Mouse (Mus musculus): ENCODE measurements around the gene Nrxn2. TPM values are rescaled to one million over a fixed set of nuclear protein-coding genes. Genes with fewer than 3 reads are reported as not detected.

The Nrxn2 gene
- polyA plus RNA-seq, 2 experiments, result 2.6 to 3.6 TPM

- Histone ChIP-seq H3K9me3 (ENCODE audit: control insufficient read depth, low read length) (no peaks in the 10 kb centered on the region), H3K36me3 (ENCODE audit: control insufficient read depth, insufficient read depth, low read length) (no peaks in the 10 kb centered on the region), H3K4me3 (replicated peaks; ENCODE audit: low read length) (no peak overlapping the region), H3K27ac (replicated peaks; ENCODE audit: low read depth, low read length) (no peak overlapping the region), H3K4me2 (replicated peaks; ENCODE audit: low read depth, low read length, severe bottlenecking) (no peak overlapping the region), H3K4me1 (ENCODE audit: control insufficient read depth, insufficient read depth, low read length) (no peaks in the 10 kb centered on the region), H3K27me3 (ENCODE audit: control insufficient read depth, insufficient read depth, low read length) (peaks cover 17% of the 10 kb centered on the region), H3K9ac (ENCODE audit: low read depth, low read length, severe bottlenecking) (no peak overlapping the region)
- no peak for TF ChIP-seq POLR2A (IDR thresholded peaks at IDR 0.05; ENCODE audit: borderline replicate concordance, extremely low read depth, insufficient read depth, insufficient read length)
- 53% methylated on average over 6 of the region's 6 CpGs for WGBS
- ATAC-seq (ENCODE audit: low FRiP score, low read depth) (no peak), DNase-seq (ENCODE audit: low spot score) (no peak)
Measured at GRCm38 (mm10) chr19:6514940-6515339, 96.4 kb downstream of the Nrxn2 start.

DNA sequence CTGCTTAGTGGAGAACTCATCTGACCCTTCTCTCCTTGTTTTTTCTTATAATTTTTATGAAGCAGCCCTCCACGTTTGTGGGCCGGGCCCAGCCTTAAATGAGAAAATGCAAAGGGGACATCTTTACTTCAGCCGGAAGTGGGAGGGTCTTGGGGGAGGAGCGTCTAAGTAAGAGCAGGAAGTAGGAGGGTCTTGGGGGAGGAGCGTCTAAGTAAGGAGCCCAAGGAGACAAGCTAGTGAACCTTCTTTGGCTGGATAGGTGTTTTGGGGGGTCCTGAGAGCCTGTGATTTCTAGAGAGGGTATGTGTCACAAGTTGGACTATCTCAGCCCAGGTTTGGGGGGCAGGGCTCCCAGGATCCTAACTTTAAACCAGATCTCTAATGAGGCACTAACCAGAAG, 96.9 kb downstream of the Nrxn2 start:
- ATAC-seq (ENCODE audit: low FRiP score, low read depth) (no peak), DNase-seq (ENCODE audit: low spot score) (no peak)
- Histone ChIP-seq H3K4me1 (ENCODE audit: control insufficient read depth, insufficient read depth, low read length) (no peaks in the 10 kb centered on the region), H3K27ac (replicated peaks; ENCODE audit: low read depth, low read length) (no peak overlapping the region), H3K4me2 (replicated peaks; ENCODE audit: low read depth, low read length, severe bottlenecking) (no peak overlapping the region), H3K27me3 (ENCODE audit: control insufficient read depth, insufficient read depth, low read length) (peaks cover 17% of the 10 kb centered on the region), H3K36me3 (ENCODE audit: control insufficient read depth, insufficient read depth, low read length) (no peaks in the 10 kb centered on the region), H3K4me3 (replicated peaks; ENCODE audit: low read length) (no peak overlapping the region), H3K9me3 (ENCODE audit: control insufficient read depth, low read length) (no peaks in the 10 kb centered on the region), H3K9ac (ENCODE audit: low read depth, low read length, severe bottlenecking) (no peak overlapping the region)
- no peak for TF ChIP-seq POLR2A (IDR thresholded peaks at IDR 0.05; ENCODE audit: borderline replicate concordance, extremely low read depth, insufficient read depth, insufficient read length)
- 59% methylated on average over 5 of the region's 5 CpGs for WGBS

DNA sequence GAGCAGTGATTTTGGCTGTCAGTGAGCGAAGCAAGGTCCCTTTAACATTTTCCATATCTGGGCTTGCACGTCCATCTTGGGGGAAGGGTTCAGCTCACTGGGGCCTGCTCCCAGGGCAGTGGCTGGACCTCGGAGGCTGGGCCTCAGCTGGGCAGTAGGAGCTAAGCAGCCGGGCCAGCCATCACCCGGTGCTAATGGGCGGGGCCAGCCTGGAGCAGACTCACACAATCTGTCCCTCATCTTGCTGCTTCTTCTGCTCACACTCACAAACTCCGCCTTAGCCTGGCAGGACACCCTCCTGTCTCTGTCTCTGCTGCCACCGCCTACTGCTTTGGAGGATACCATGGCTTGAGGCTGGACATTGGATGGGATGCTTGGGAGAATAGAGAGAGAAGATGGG, 97.6 kb downstream of the Nrxn2 start:
- DNase-seq (ENCODE audit: low spot score), result no peak
- H3K36me3 ChIP-seq (ENCODE audit: control insufficient read depth, insufficient read depth, low read length), result no peaks in the 10 kb centered on the region
- no peak overlapping the region for H3K9ac ChIP-seq (ENCODE audit: low read depth, low read length, severe bottlenecking)
- H3K27me3 ChIP-seq (ENCODE audit: control insufficient read depth, insufficient read depth, low read length), result peaks cover 17% of the 10 kb centered on the region
- no peak overlapping the region for H3K4me2 ChIP-seq (replicated peaks; ENCODE audit: low read depth, low read length, severe bottlenecking)
- H3K4me1 ChIP-seq (ENCODE audit: control insufficient read depth, insufficient read depth, low read length), result no peaks in the 10 kb centered on the region
- no peak overlapping the region for H3K27ac ChIP-seq (replicated peaks; ENCODE audit: low read depth, low read length)
- no peak overlapping the region for H3K4me3 ChIP-seq (replicated peaks; ENCODE audit: low read length)
- H3K9me3 ChIP-seq (ENCODE audit: control insufficient read depth, low read length), result no peaks in the 10 kb centered on the region
- no peak for TF ChIP-seq POLR2A (IDR thresholded peaks at IDR 0.05; ENCODE audit: borderline replicate concordance, extremely low read depth, insufficient read depth, insufficient read length)
- no peak for ATAC-seq (ENCODE audit: low FRiP score, low read depth)
- 58% methylated on average over 8 of the region's 8 CpGs for WGBS

DNA sequence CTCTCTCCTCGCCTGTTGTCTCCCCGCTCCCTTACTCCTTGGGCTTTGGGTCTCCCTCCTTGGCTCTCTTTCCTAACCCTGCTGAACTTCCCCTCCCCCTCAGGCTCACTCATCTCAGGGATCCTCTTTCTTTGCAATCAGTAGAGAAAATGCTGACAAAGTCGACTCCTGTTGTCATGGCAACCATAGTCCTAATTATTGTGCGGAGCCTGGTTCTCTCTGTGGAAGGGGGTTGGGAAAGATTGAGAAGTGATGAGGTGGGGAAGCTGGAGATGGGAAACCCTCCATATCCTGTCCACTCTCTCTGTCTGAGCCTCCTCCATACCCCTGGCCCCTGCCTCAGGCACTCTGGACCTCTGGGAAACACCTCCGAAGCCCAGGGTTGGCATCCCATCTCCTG, 100.1 kb downstream of the Nrxn2 start:
- DNase-seq (ENCODE audit: low spot score), result peak; percentile 7
- 0 out of 2 replicates have a peak, but pooled peaks cover 4% of the 10 kb centered on the region for H3K27me3 ChIP-seq (ENCODE audit: control insufficient read depth, insufficient read depth, low read length)
- H3K9me3 ChIP-seq (ENCODE audit: control insufficient read depth, low read length), result no peaks in the 10 kb centered on the region
- no peak overlapping the region for H3K27ac ChIP-seq (replicated peaks; ENCODE audit: low read depth, low read length)
- no peaks in the 10 kb centered on the region for H3K4me1 ChIP-seq (ENCODE audit: control insufficient read depth, insufficient read depth, low read length)
- TF ChIP-seq POLR2A (IDR thresholded peaks at IDR 0.05; ENCODE audit: borderline replicate concordance, extremely low read depth, insufficient read depth, insufficient read length), result no peak
- H3K36me3 ChIP-seq (ENCODE audit: control insufficient read depth, insufficient read depth, low read length), result no peaks in the 10 kb centered on the region
- no peak for ATAC-seq (ENCODE audit: low FRiP score, low read depth)
- H3K4me2 ChIP-seq (replicated peaks; ENCODE audit: low read depth, low read length, severe bottlenecking), result no peak overlapping the region
- WGBS, result 65% methylated on average over 5 of the region's 5 CpGs
- H3K9ac ChIP-seq (ENCODE audit: low read depth, low read length, severe bottlenecking), result no peak overlapping the region
- no peak overlapping the region for H3K4me3 ChIP-seq (replicated peaks; ENCODE audit: low read length)

DNA sequence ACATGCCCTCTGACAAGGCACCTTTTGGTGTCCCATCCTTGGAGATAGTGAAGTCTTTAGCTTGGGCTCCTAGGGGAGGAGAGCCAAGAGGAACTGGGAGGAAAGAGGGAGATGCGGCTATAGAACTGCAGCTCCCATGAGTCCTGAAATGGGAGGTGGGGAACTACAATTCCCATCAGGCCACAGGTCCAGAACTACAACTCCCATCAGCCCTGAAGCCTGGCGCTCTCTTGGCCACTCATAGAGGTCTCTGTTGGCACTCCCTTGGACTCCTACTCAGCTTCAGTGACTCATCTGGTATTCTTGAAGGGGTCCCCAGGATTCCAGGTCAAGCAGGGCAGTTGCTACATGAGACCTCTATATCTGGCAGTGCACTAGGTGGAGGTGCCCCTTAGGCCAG, 101.0 kb downstream of the Nrxn2 start:
- Histone ChIP-seq H3K9me3 (ENCODE audit: control insufficient read depth, low read length) (no peaks in the 10 kb centered on the region), H3K36me3 (ENCODE audit: control insufficient read depth, insufficient read depth, low read length) (no peaks in the 10 kb centered on the region), H3K4me3 (replicated peaks; ENCODE audit: low read length) (no peak overlapping the region), H3K9ac (ENCODE audit: low read depth, low read length, severe bottlenecking) (no peak overlapping the region), H3K4me2 (replicated peaks; ENCODE audit: low read depth, low read length, severe bottlenecking) (no peak overlapping the region), H3K27me3 (ENCODE audit: control insufficient read depth, insufficient read depth, low read length) (no peaks in the 10 kb centered on the region), H3K4me1 (ENCODE audit: control insufficient read depth, insufficient read depth, low read length) (no peaks in the 10 kb centered on the region), H3K27ac (replicated peaks; ENCODE audit: low read depth, low read length) (no peak overlapping the region)
- TF ChIP-seq POLR2A (IDR thresholded peaks at IDR 0.05; ENCODE audit: borderline replicate concordance, extremely low read depth, insufficient read depth, insufficient read length), result no peak
- ATAC-seq (ENCODE audit: low FRiP score, low read depth) (no peak), DNase-seq (ENCODE audit: low spot score) (no peak)
- WGBS, result 39% methylated on average over 2 of the region's 2 CpGs

DNA sequence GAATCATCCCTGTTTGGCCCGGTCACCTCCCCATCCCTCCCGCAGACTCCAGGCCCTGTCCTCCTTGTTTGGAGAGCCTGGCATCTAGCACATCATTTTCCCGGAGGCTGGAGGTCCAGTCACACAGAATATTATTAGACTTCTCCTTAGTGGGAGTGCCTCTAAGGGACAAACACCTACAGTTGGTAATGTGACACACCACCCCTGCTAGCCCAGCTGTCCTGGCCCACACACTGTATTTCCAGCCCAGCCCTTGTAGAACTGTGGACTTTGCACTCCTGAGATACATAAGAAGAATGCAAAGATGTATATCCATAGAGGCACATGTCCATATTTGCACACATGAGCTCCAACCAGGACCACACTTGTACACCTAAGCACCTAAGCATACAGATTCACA, 103.1 kb downstream of the Nrxn2 start:
- H3K9me3 ChIP-seq (ENCODE audit: control insufficient read depth, low read length), result no peaks in the 10 kb centered on the region
- DNase-seq (ENCODE audit: low spot score) (no peak), ATAC-seq (ENCODE audit: low FRiP score, low read depth) (no peak)
- no peak overlapping the region for H3K9ac ChIP-seq (ENCODE audit: low read depth, low read length, severe bottlenecking)
- TF ChIP-seq POLR2A (IDR thresholded peaks at IDR 0.05; ENCODE audit: borderline replicate concordance, extremely low read depth, insufficient read depth, insufficient read length), result no peak
- no peaks in the 10 kb centered on the region for H3K27me3 ChIP-seq (ENCODE audit: control insufficient read depth, insufficient read depth, low read length)
- no peak overlapping the region for H3K27ac ChIP-seq (replicated peaks; ENCODE audit: low read depth, low read length)
- WGBS, result 87% methylated on average over 3 of the region's 3 CpGs
- no peaks in the 10 kb centered on the region for H3K36me3 ChIP-seq (ENCODE audit: control insufficient read depth, insufficient read depth, low read length)
- no peaks in the 10 kb centered on the region for H3K4me1 ChIP-seq (ENCODE audit: control insufficient read depth, insufficient read depth, low read length)
- H3K4me2 ChIP-seq (replicated peaks; ENCODE audit: low read depth, low read length, severe bottlenecking), result no peak overlapping the region
- no peak overlapping the region for H3K4me3 ChIP-seq (replicated peaks; ENCODE audit: low read length)

All from limb, embryonic 14.5 days (tissue).